Mouse (Mus musculus): ENCODE results near the gene Zfp94.

DNA sequence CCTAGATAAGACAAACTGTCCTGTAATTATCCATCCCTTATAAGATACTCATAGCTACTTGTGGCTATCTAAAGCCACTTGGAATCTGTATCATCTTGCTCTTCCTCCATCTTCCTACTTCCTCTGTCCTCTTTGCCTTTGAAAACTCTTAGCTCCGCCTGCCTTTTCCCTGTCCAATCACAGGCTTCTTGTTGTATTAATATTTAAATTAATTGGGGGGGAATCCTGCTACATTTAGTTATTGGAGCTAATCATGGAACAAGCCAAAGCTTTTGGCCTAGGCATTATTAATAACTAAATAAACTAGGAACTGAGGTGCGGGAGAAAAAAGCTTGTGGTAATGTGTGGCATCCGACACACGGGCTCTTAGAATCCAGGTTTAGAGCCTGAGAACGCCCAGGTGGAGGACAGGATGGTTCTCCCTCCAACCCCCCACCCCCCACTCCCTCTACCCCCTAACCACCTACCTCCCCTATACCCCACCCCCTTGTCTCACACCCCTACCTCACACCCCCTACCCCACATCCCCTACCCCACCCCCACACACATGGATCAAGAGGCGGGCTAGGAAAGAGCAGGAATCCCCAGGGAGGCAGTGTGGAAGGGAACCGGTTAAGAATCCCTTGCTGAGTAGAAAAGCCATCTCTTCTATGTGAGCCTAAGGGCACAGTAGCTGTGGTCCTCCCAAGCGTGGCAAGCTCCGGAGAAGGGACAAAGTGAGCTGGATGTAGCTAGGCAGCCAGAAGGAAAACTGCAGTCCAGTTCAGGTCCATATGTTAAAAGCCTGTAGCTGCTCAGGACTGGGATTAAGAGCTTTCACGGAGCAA lies 36.2 kb downstream of the Zfp94 start:
- TF ChIP-seq POLR2A (IDR thresholded peaks at IDR 0.05; ENCODE audit: insufficient read depth, low read depth, low read length) (no peak), CTCF (IDR thresholded peaks at IDR 0.05; ENCODE audit: insufficient read depth, low read depth, low read length) (no peak)

Data from olfactory bulb, adult 2 months (tissue).